Mouse (Mus musculus) layer of hippocampus, postnatal 10 days (tissue): ENCODE results near the gene C6. TPM values are rescaled to one million over a fixed set of nuclear protein-coding genes. Genes with fewer than 3 reads are reported as not detected.

Source experiments
- total RNA-seq, 2 experiments: library from RNA; stranded (reverse); gene quantifications; 2 replicates each; pipeline ENCODE4 v1.2.3; 2021

C6 gene
- total RNA-seq, 2 experiments from 2014 or later: not detected

Other genes with a start within 250 kb of the C6 start
- not detected for gene Mroh2b, start 171.6 kb downstream of the C6 start, total RNA-seq